Mouse (Mus musculus): ENCODE results near the gene Pdzrn3. TPM values are rescaled to one million over a fixed set of nuclear protein-coding genes. Genes with fewer than 3 reads are reported as not detected.
A peak's percentile ranks its signal among the peaks of the same experiment; 100 is the strongest.

The Pdzrn3 gene
- polyA plus RNA-seq (2015; fragmentation: Nextera tagmentation; extraction: Ambion mirVana), result 23.6 and 25.8 TPM in 2 replicates

DNA sequence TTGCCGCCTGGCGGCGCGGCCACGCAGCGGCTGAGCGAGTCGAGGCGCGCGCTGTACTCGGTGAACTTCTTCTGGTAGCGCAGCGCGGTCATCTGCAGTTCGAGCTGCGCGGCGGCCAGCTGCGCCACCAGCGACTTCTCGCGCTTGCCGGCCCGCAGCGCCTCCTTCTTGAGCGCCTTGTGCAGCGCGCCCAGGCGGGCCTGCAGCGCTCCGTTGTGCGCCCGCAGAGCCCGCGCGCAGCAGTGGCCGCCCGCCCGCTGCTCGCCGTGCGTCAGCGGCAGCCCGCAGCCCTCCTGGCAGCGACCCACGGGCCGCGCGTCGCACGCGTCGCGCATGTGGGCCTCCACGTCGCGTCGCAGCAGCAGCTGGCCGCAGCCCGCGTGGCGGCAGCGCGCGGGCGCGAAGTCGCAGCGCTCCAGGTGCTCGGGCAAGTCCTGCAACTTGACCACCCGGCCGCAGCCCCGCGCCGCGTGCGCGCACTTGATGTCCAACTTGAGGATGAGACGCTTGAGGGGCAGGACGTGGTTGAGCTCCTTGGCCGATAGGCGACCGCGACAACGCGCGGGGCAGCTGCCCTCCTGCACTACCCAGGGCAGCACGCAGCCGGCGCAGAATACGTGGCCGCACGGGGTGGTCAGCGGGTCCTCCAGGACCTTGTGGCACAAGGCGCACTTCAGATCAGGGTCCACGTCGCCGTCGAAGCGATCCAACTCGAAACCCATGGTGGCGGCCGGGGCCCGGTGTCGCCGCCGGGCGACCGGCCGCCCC is at the start of gene Pdzrn3:
TSS of gene Pdzrn3 (minus strand) at position 731 of the 768 bp plus-strand sequence.
- WGBS, result under 1% methylated on average over 103 of the region's 111 CpGs
- Histone ChIP-seq H3K4me1 (replicated peaks) (peaks cover 33% of the 10 kb centered on the region), H3K36me3 (no peaks in the 10 kb centered on the region), H3K9me3 (no peaks in the 10 kb centered on the region), H3K27ac (replicated peaks) (peak within 1 kb of the TSS; percentile 60), H3K4me2 (peak within 1 kb of the TSS; percentile 98), H3K27me3 (peaks cover 15% of the 10 kb centered on the region), H3K9ac (peak within 1 kb of the TSS; percentile 36), H3K4me3 (peak within 1 kb of the TSS; percentile 48)
- peak; percentile 85 for ATAC-seq (ENCODE audit: low FRiP score, low read depth)

DNA sequence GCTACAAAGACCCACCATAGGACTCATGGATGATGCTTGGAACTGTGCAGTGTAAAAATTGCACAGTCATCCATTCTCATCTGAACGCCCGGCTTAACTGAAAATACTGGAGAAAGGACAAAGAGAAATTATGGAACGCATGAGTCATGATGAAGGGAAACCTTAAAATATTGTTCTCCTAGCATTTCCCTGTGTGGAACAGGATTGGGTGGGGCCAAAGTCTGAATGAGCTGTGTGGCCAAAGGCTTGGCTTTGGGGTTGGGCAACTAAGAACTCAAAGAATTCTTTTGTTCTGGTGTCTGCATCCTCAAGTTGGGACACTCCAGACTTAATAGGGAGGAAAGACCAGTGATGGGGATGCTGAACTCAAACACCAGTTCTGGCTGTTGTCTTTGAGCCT is 49.6 kb upstream of the Pdzrn3 start:
- no peaks in the 10 kb centered on the region for H3K4me1 ChIP-seq (replicated peaks)
- WGBS, result 94% methylated on average over 3 of the region's 3 CpGs
- no peak overlapping the region for H3K4me2 ChIP-seq
- H3K9me3 ChIP-seq, result no peaks in the 10 kb centered on the region
- H3K36me3 ChIP-seq, result no peaks in the 10 kb centered on the region
- no peak for ATAC-seq (ENCODE audit: low FRiP score, low read depth)
- no peak overlapping the region for H3K4me3 ChIP-seq
- H3K27me3 ChIP-seq, result no peaks in the 10 kb centered on the region
- no peak overlapping the region for H3K9ac ChIP-seq
- H3K27ac ChIP-seq (replicated peaks), result no peak overlapping the region

DNA sequence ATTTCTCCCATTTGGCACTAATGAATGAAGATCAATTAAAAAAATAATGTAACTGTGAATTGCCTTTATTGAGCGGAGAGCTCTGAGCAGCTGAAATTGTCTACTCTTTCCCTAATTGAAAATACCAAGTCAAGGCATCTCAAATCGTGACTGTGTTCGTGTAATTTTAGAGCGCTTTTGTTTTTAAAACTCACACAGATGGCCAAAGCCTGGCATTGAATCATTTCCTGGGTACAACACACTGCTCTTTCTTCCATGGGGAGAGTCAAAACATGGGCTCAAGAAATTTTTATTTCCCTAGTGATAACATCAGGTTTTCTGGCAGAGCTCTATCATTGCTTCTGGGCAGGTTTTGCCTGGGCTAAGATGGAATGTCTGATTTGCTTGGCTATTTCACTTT is 48.6 kb upstream of the Pdzrn3 start:
- no peak overlapping the region for H3K9ac ChIP-seq
- H3K4me3 ChIP-seq, result no peak overlapping the region
- H3K4me2 ChIP-seq, result no peak overlapping the region
- 63% methylated on average over 4 of the region's 4 CpGs for WGBS
- ATAC-seq (ENCODE audit: low FRiP score, low read depth), result no peak
- no peaks in the 10 kb centered on the region for H3K27me3 ChIP-seq
- H3K4me1 ChIP-seq (replicated peaks), result no peaks in the 10 kb centered on the region
- no peak overlapping the region for H3K27ac ChIP-seq (replicated peaks)
- H3K36me3 ChIP-seq, result no peaks in the 10 kb centered on the region
- no peaks in the 10 kb centered on the region for H3K9me3 ChIP-seq

GRCm38 (mm10) chr6:101422084-101422954 is 44.6 kb upstream of the Pdzrn3 start:
- no peak for ATAC-seq (ENCODE audit: low FRiP score, low read depth)
- 36% methylated on average over 10 of the region's 10 CpGs for WGBS
- H3K9ac ChIP-seq, result no peak overlapping the region

GRCm38 (mm10) chr6:101418213-101418612 is 40.5 kb upstream of the Pdzrn3 start:
- Histone ChIP-seq H3K4me2 (no peak overlapping the region), H3K9me3 (no peaks in the 10 kb centered on the region), H3K27me3 (no peaks in the 10 kb centered on the region), H3K9ac (no peak overlapping the region), H3K36me3 (no peaks in the 10 kb centered on the region), H3K27ac (replicated peaks) (no peak overlapping the region), H3K4me1 (replicated peaks) (no peaks in the 10 kb centered on the region), H3K4me3 (no peak overlapping the region)
- WGBS, result 77% methylated on average over 5 of the region's 5 CpGs
- no peak for ATAC-seq (ENCODE audit: low FRiP score, low read depth)

More at GRCm38 (mm10) chr6:101422084-101422954, 44.6 kb upstream of the Pdzrn3 start:
- Histone ChIP-seq H3K4me3 (no peak overlapping the region), H3K4me2 (no peak overlapping the region), H3K27ac (replicated peaks) (no peak overlapping the region), H3K9me3 (no peaks in the 10 kb centered on the region), H3K36me3 (no peaks in the 10 kb centered on the region), H3K27me3 (no peaks in the 10 kb centered on the region), H3K4me1 (replicated peaks) (no peaks in the 10 kb centered on the region)

DNA sequence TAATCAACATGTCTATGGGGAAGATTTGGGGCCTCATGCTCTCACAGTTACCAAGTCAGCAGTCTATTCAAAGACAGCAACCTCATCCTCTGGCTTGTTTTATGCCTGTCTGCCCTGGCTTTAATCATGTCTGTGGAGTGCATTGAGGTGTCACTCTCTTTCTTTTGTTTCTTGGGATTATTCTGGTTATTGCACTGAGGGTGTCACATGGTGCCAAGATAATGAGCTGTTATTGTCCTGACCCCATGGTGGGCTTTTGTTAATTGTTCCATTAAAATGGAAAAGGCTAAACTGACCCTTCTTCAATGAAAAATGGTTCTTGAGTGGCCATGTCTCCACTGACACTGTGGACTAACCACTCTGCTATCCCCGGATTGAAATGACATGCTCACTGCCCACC is 34.0 kb upstream of the Pdzrn3 start:
- no peak overlapping the region for H3K4me2 ChIP-seq
- no peaks in the 10 kb centered on the region for H3K4me1 ChIP-seq (replicated peaks)
- H3K36me3 ChIP-seq, result no peaks in the 10 kb centered on the region
- no peaks in the 10 kb centered on the region for H3K27me3 ChIP-seq
- no peak for ATAC-seq (ENCODE audit: low FRiP score, low read depth)
- H3K27ac ChIP-seq (replicated peaks), result no peak overlapping the region
- H3K9ac ChIP-seq, result no peak overlapping the region
- WGBS, result 10% methylated on average over 1 of the region's 1 CpGs
- no peaks in the 10 kb centered on the region for H3K9me3 ChIP-seq
- H3K4me3 ChIP-seq, result no peak overlapping the region

DNA sequence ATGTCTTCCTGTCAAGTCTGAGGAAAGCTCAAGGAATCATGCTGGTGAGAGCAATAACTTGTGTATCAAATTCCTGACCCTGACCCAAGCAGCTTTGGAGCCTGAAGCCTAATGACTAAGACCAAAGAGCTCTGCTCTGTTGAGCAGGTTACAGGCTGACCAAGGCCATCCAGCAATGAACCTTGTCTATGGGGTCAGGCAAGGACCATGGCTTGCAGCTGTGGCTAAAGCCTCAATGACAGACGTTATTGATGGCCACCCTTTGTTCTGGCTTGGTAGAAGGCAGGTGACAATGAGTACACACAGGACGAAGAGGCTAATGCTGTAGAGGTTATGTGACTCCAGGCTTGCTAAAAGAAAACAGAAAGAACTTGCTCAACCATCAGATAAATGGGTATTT is 33.4 kb upstream of the Pdzrn3 start:
- WGBS, result 16% methylated on average over 2 of the region's 2 CpGs
- no peak overlapping the region for H3K4me3 ChIP-seq
- no peaks in the 10 kb centered on the region for H3K9me3 ChIP-seq
- no peaks in the 10 kb centered on the region for H3K27me3 ChIP-seq
- no peaks in the 10 kb centered on the region for H3K4me1 ChIP-seq (replicated peaks)
- ATAC-seq (ENCODE audit: low FRiP score, low read depth), result no peak
- H3K9ac ChIP-seq, result no peak overlapping the region
- no peak overlapping the region for H3K27ac ChIP-seq (replicated peaks)
- H3K4me2 ChIP-seq, result no peak overlapping the region
- H3K36me3 ChIP-seq, result no peaks in the 10 kb centered on the region

DNA sequence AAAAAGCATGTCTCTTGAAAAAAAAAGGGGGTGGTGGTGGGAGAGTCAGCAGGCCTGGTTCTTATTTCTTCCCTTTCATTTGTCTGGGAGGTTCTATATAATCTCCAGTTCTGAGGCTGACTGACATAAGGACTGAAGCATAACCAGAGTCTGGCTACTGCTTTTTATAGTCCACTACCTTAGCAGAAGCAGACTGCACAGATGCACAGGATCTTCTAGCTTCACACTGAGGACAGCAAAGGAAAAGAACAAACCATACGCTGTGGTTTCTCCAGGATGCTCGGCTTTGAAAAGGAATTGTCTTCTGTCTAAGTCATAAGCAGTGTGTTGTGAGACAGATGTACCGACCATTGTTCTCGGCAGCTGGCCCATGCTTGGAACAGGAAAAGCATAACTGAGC is 19.0 kb upstream of the Pdzrn3 start:
- ATAC-seq (ENCODE audit: low FRiP score, low read depth), result no peak
- no peak overlapping the region for H3K4me3 ChIP-seq
- no peak overlapping the region for H3K4me2 ChIP-seq
- H3K27me3 ChIP-seq, result no peaks in the 10 kb centered on the region
- H3K9ac ChIP-seq, result no peak overlapping the region
- H3K27ac ChIP-seq (replicated peaks), result no peak overlapping the region
- 76% methylated on average over 4 of the region's 4 CpGs for WGBS
- H3K9me3 ChIP-seq, result no peaks in the 10 kb centered on the region
- no peaks in the 10 kb centered on the region for H3K36me3 ChIP-seq
- no peaks in the 10 kb centered on the region for H3K4me1 ChIP-seq (replicated peaks)

DNA sequence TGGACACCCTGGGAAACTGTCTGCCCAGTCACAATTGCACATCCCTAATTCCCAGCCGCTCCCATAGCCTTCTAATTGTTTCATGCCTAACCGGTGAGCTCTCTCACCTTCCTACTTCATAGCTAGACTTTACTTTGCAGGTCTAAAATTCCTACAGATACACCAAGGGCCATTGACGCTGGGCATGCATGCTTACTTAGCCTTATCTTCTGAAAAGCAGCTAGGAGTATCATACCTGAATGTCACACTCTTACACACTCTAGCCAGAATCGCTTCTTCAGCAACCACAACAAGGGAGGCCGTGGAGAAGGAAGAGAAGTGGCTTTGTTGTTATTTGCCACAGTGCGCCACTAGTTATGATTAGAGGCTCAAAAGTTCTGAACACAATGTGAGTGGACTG is 18.2 kb upstream of the Pdzrn3 start:
- no peaks in the 10 kb centered on the region for H3K9me3 ChIP-seq
- no peak overlapping the region for H3K4me3 ChIP-seq
- no peaks in the 10 kb centered on the region for H3K36me3 ChIP-seq
- WGBS, result 94% methylated on average over 6 of the region's 6 CpGs
- ATAC-seq (ENCODE audit: low FRiP score, low read depth), result no peak
- H3K4me2 ChIP-seq, result no peak overlapping the region
- H3K27me3 ChIP-seq, result no peaks in the 10 kb centered on the region
- no peak overlapping the region for H3K27ac ChIP-seq (replicated peaks)
- H3K4me1 ChIP-seq (replicated peaks), result no peaks in the 10 kb centered on the region
- no peak overlapping the region for H3K9ac ChIP-seq

GRCm38 (mm10) chr6:101392801-101393117 is 15.1 kb upstream of the Pdzrn3 start:
- Histone ChIP-seq H3K9ac (no peak overlapping the region), H3K27me3 (no peaks in the 10 kb centered on the region), H3K4me2 (no peak overlapping the region), H3K27ac (replicated peaks) (no peak overlapping the region), H3K4me3 (no peak overlapping the region), H3K4me1 (replicated peaks) (no peaks in the 10 kb centered on the region), H3K9me3 (no peaks in the 10 kb centered on the region), H3K36me3 (no peaks in the 10 kb centered on the region)
- WGBS, result 88% methylated on average over 2 of the region's 2 CpGs
- no peak for ATAC-seq (ENCODE audit: low FRiP score, low read depth)

- Histone ChIP-seq H3K9me3 (no peaks in the 10 kb centered on the region), H3K36me3 (no peaks in the 10 kb centered on the region), H3K4me3 (no peak overlapping the region), H3K27ac (replicated peaks) (no peak overlapping the region), H3K4me2 (no peak overlapping the region), H3K27me3 (no peaks in the 10 kb centered on the region), H3K4me1 (replicated peaks) (no peaks in the 10 kb centered on the region), H3K9ac (no peak overlapping the region)
- WGBS, result 82% methylated on average over 8 of the region's 8 CpGs
- ATAC-seq (ENCODE audit: low FRiP score, low read depth), result no peak
Observed at GRCm38 (mm10) chr6:101392107-101392800, 14.6 kb upstream of the Pdzrn3 start.

DNA sequence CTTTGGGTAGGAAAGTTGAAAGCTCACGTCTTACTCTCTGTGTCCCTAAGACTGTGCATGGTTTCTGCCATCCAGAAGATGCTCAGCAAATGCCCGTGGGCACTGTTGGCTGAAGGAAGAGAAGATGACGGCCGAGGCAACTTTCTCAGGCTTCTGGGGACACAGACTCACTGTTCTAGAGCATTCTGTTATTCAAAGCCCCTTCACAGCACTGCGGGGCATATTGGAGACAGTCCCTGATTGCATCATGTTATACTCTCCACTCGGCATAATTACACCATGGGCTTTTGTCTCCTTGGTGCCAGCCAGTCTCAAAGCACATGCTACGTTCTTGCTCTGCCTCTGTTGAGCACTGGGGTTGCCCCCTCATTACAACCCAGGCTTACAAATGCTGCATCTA is 7.8 kb upstream of the Pdzrn3 start:
- no peaks in the 10 kb centered on the region for H3K9me3 ChIP-seq
- ATAC-seq (ENCODE audit: low FRiP score, low read depth), result peak; percentile 90
- no peak overlapping the region for H3K4me2 ChIP-seq
- no peak overlapping the region for H3K4me3 ChIP-seq
- H3K36me3 ChIP-seq, result no peaks in the 10 kb centered on the region
- H3K4me1 ChIP-seq (replicated peaks), result 0 out of 2 replicates have a peak, but pooled peaks cover 3% of the 10 kb centered on the region
- H3K9ac ChIP-seq, result no peak overlapping the region
- no peaks in the 10 kb centered on the region for H3K27me3 ChIP-seq
- 55% methylated on average over 7 of the region's 7 CpGs for WGBS
- peak overlapping the region; percentile 6; the same call in 1 of the 2 replicates for H3K27ac ChIP-seq (replicated peaks)

All from hindbrain, embryonic 15.5 days (tissue).